Mouse (Mus musculus): ENCODE results near the gene Dgkg. TPM values are rescaled to one million over a fixed set of nuclear protein-coding genes. Genes with fewer than 3 reads are reported as not detected.

The Dgkg gene
- polyA plus RNA-seq, 1 experiment from 2014 or later, result 5.5 TPM

DNA sequence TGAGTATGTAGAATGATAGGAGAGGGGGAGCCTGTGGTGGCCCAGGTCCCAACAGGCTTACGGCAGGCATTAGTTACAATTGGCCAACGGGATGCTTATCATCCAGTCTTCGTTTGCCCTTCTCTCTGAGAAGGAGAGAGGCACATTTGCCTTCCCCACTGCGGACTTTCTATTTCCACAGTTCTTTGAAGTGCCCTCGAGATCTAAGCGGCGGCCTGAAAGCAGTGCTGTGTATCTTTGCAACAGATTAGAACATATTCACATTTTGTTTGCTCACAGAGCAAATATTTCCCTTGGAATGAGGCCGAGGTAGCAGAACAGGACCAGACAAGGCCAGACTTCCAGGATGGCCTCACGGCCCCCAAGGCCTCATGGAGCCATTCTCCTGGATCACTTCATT, 204.9 kb downstream of the Dgkg start:
- no peaks in the 10 kb centered on the region for H3K9me3 ChIP-seq (ENCODE audit: control insufficient read depth, low read length)
- H3K27me3 ChIP-seq (replicated peaks; ENCODE audit: control insufficient read depth, insufficient read depth, low read length), result no peaks in the 10 kb centered on the region
- H3K9ac ChIP-seq (ENCODE audit: low read depth, low read length), result no peak overlapping the region
- whole genome bisulfite sequencing, result 64% methylated on average over 9 of the region's 9 CpGs
- H3K4me1 ChIP-seq (ENCODE audit: control insufficient read depth, insufficient read depth, low read length), result no peaks in the 10 kb centered on the region
- no peaks in the 10 kb centered on the region for H3K36me3 ChIP-seq (ENCODE audit: control insufficient read depth, insufficient read depth, low read length)
- peak; percentile 28; the same call in 1 of the 2 replicates for ATAC-seq
- H3K27ac ChIP-seq (ENCODE audit: low read length), result no peak overlapping the region
- no peak overlapping the region for H3K4me3 ChIP-seq (ENCODE audit: low read length)
- H3K4me2 ChIP-seq (ENCODE audit: low read depth, low read length), result no peak overlapping the region

DNA sequence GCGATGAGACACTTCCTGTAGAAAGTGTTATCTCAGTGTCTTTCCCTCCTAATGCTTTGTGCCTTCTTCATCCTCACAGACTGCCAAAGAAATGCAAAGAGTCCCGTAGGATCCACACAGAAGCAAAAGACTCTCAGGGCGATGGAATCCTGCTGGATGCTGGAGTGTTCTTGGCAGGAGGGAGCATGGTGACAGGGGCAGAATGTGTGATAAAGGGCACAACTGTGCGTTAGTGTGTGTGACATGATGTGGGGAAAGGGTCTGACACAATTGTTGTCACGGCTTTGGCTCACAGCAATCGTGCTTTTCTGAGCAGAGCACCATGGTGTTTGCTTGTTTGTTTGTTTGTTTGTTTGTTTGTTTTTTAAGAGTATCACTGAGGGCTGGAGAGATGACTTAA, 208.9 kb downstream of the Dgkg start:
- Histone ChIP-seq H3K4me3 (ENCODE audit: low read length) (no peak overlapping the region), H3K4me2 (ENCODE audit: low read depth, low read length) (no peak overlapping the region), H3K27me3 (replicated peaks; ENCODE audit: control insufficient read depth, insufficient read depth, low read length) (no peaks in the 10 kb centered on the region), H3K36me3 (ENCODE audit: control insufficient read depth, insufficient read depth, low read length) (no peaks in the 10 kb centered on the region), H3K9ac (ENCODE audit: low read depth, low read length) (no peak overlapping the region), H3K9me3 (ENCODE audit: control insufficient read depth, low read length) (no peaks in the 10 kb centered on the region), H3K27ac (ENCODE audit: low read length) (no peak overlapping the region), H3K4me1 (ENCODE audit: control insufficient read depth, insufficient read depth, low read length) (no peaks in the 10 kb centered on the region)
- no peak for ATAC-seq
- 80% methylated on average over 6 of the region's 6 CpGs for WGBS

DNA sequence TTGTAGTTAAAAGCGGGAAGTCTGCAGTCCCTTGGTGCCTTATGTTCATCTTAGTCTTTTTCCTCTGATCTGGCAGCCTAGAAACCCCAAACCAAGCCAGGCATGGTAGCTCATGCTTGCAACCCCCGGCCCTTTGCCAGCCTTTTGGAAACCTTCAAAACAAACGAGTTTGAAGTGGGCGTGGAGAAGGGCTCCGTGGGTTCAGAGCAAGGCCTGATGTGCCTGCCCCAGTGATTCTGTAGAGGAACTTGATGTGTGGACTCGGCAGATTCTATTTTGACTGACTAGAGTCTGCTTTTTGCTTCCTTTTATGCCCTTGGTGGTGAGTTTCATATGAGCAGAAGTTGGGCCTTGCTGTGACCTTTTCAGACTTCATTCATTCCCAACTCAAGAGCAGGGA, 212.2 kb downstream of the Dgkg start:
- no peak for ATAC-seq
- H3K27me3 ChIP-seq (replicated peaks; ENCODE audit: control insufficient read depth, insufficient read depth, low read length), result no peaks in the 10 kb centered on the region
- H3K36me3 ChIP-seq (ENCODE audit: control insufficient read depth, insufficient read depth, low read length), result no peaks in the 10 kb centered on the region
- H3K4me1 ChIP-seq (ENCODE audit: control insufficient read depth, insufficient read depth, low read length), result peaks cover 8% of the 10 kb centered on the region
- no peak overlapping the region for H3K4me2 ChIP-seq (ENCODE audit: low read depth, low read length)
- no peaks in the 10 kb centered on the region for H3K9me3 ChIP-seq (ENCODE audit: control insufficient read depth, low read length)
- no peak overlapping the region for H3K27ac ChIP-seq (ENCODE audit: low read length)
- H3K9ac ChIP-seq (ENCODE audit: low read depth, low read length), result no peak overlapping the region
- no peak overlapping the region for H3K4me3 ChIP-seq (ENCODE audit: low read length)
- 61% methylated on average over 6 of the region's 6 CpGs for WGBS

DNA sequence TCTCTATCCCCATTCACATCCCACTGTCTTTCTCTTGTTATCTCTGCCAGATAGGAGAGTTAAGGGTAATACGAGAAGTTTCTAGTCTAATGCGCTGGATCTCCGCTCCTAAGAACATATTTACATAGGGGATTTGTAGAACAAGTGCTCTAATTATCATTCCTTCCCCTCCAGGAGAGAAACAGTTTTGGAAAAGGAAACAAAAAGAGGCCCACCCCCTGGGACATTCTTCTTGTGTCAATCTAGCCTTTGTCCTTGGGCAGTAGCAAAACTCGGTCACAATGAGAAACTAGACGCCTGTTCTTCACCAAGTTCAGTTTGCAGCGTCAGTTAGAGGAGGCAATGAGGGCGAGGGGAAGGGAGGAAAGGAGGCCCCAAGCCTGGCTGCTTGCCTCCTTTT, 214.8 kb downstream of the Dgkg start:
- Histone ChIP-seq H3K4me3 (ENCODE audit: low read length) (no peak overlapping the region), H3K27me3 (replicated peaks; ENCODE audit: control insufficient read depth, insufficient read depth, low read length) (no peaks in the 10 kb centered on the region), H3K4me2 (ENCODE audit: low read depth, low read length) (no peak overlapping the region), H3K4me1 (ENCODE audit: control insufficient read depth, insufficient read depth, low read length) (peaks cover 8% of the 10 kb centered on the region), H3K36me3 (ENCODE audit: control insufficient read depth, insufficient read depth, low read length) (no peaks in the 10 kb centered on the region), H3K27ac (ENCODE audit: low read length) (no peak overlapping the region), H3K9ac (ENCODE audit: low read depth, low read length) (no peak overlapping the region), H3K9me3 (ENCODE audit: control insufficient read depth, low read length) (no peaks in the 10 kb centered on the region)
- no peak for ATAC-seq
- 55% methylated on average over 7 of the region's 7 CpGs for WGBS

DNA sequence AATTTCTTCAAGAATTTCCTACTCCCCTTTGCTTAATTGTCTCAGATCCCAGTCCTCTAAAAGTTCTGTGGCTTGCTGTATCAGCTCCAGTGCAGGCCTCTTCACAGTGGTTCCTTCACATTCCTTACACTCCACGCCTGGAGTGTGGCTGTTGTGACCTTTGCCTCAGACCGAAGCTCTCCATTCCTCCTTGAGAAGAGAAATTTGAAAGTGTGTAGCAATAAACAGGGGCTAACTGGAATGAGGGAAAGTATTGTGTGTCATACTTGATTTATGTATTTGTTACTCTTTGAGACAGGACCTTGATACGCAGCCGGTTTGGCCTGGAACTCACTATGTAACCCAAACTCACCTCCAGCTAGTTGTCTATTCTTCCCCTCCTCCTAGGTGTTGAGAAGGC, 215.7 kb downstream of the Dgkg start:
- Histone ChIP-seq H3K27me3 (replicated peaks; ENCODE audit: control insufficient read depth, insufficient read depth, low read length) (no peaks in the 10 kb centered on the region), H3K27ac (ENCODE audit: low read length) (no peak overlapping the region), H3K4me1 (ENCODE audit: control insufficient read depth, insufficient read depth, low read length) (peaks cover 8% of the 10 kb centered on the region), H3K36me3 (ENCODE audit: control insufficient read depth, insufficient read depth, low read length) (no peaks in the 10 kb centered on the region), H3K4me3 (ENCODE audit: low read length) (no peak overlapping the region), H3K9me3 (ENCODE audit: control insufficient read depth, low read length) (no peaks in the 10 kb centered on the region), H3K9ac (ENCODE audit: low read depth, low read length) (no peak overlapping the region), H3K4me2 (ENCODE audit: low read depth, low read length) (no peak overlapping the region)
- WGBS, result 67% methylated on average over 4 of the region's 4 CpGs
- no peak for ATAC-seq

DNA sequence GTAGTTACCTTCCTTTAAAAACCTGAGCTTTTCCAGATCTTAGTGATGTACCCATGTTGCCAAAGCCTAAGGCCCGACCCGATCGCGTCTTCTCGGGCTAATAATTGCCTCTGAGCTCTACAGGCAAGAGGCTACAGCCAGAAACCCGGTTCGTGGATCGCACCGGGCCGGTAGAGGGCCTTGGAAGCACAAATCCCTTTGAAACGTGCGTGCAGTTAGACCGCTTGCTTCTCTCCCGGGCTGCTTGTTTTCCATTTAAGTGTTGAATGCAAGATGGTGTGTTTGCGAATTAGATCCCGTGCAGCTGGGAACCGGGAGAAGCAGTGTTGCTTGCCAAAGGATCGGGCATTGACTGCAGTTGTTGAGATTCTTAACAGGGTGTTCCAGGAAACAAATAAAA, 216.8 kb downstream of the Dgkg start:
- H3K4me1 ChIP-seq (ENCODE audit: control insufficient read depth, insufficient read depth, low read length), result peaks cover 8% of the 10 kb centered on the region
- H3K9ac ChIP-seq (ENCODE audit: low read depth, low read length), result peak overlapping the region; percentile 62
- no peaks in the 10 kb centered on the region for H3K9me3 ChIP-seq (ENCODE audit: control insufficient read depth, low read length)
- peak overlapping the region; percentile 55 for H3K4me3 ChIP-seq (ENCODE audit: low read length)
- H3K4me2 ChIP-seq (ENCODE audit: low read depth, low read length), result peak overlapping the region; percentile 74
- WGBS, result under 1% methylated on average over 18 of the region's 18 CpGs
- no peaks in the 10 kb centered on the region for H3K36me3 ChIP-seq (ENCODE audit: control insufficient read depth, insufficient read depth, low read length)
- no peaks in the 10 kb centered on the region for H3K27me3 ChIP-seq (replicated peaks; ENCODE audit: control insufficient read depth, insufficient read depth, low read length)
- peak overlapping the region; percentile 83 for H3K27ac ChIP-seq (ENCODE audit: low read length)
- peak; percentile 3; the same call in 1 of the 2 replicates for ATAC-seq

DNA sequence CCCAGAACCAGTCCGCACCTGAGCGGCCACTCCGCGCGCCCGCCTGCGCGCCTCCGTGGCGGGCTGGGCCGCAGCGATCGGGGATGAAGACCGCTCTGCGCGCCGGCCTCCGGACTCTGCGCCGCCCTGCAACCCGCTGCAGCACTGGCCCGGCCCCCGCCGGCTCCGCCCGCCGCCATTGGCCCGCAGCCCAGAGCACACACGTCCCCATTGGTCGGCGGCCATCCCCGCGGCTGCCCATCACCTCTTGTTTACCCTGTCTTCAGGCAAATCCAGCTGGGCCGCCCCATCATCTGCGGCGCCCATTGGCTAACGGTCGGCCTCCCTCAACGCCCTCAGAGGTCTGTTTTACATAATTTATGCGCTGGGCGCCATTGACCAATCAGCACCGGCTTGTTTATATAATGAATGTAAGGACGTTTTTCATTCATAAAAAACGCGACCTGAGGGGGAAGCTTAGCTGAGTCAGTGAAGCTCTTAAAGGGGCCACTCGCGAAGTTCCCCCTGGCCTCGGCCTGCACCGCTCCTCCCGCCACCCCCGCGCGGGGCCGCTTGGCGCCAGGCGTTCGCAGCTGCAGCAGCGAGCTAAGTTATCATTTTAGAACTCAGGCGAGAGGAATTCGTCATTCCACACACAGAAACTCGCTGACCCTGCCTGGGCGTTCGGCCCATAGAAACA, 217.4 kb downstream of the Dgkg start, which contains the start of gene Etv5:
Etv5 (minus strand) TSS at position 221 of the 679 bp plus-strand sequence.
- Histone ChIP-seq H3K9ac (ENCODE audit: low read depth, low read length) (peak within 1 kb of the TSS; percentile 73), H3K4me3 (ENCODE audit: low read length) (peak within 1 kb of the TSS; percentile 67), H3K27ac (ENCODE audit: low read length) (peak within 1 kb of the TSS; percentile 83), H3K9me3 (ENCODE audit: control insufficient read depth, low read length) (no peaks in the 10 kb centered on the region), H3K4me2 (ENCODE audit: low read depth, low read length) (peak within 1 kb of the TSS; percentile 100), H3K4me1 (ENCODE audit: control insufficient read depth, insufficient read depth, low read length) (peaks cover 8% of the 10 kb centered on the region), H3K27me3 (replicated peaks; ENCODE audit: control insufficient read depth, insufficient read depth, low read length) (no peaks in the 10 kb centered on the region), H3K36me3 (ENCODE audit: control insufficient read depth, insufficient read depth, low read length) (no peaks in the 10 kb centered on the region)
- peak; percentile 99 for ATAC-seq
- under 1% methylated on average over 62 of the region's 63 CpGs for WGBS

DNA sequence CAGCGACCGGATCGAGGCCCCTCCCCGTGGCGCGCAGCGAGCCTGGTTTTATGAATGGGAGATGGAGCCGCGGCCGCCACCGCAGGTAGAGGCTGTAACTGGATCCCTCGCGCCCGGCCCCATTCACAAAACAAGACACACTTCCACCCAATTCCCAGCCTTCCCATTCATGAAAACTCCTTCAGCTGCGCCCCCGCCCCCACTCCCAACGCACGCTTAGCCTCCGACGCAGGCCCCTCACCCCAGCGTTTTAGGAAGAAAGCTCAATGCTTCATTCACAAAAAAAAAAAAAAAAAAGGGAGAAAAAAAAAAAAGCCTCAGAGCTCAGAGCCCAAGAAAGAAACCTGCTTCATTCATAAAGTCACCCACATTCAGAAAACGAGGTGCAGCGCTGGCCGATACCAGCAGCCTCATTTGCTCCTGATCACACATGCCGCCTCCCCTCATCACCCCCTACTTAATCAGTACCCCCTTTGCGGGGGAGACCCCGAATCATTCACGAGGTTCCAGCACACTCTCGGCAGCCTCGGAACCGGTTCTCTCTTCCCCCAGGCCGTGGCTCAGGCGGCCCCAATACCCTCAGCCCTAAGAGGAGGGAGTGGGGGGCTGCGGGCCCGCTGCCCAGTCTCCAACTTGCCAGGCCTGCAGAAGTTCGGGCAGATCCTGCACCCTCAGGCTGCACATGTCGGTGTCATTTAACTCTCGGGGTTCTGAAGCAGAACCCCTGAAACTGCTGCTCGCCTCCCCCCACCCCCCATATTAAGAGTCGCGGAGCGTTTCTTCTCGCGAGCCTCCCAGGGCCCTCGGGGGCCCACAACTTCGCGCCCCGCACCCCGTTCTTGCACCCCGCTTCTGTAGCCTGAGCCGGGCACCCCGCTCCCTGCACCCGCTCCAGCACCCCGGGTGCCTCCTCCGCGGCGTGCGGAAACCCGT, 218.3 kb downstream of the Dgkg start:
- WGBS, result under 1% methylated on average over 59 of the region's 59 CpGs
- Histone ChIP-seq H3K4me3 (ENCODE audit: low read length) (peak overlapping the region; percentile 67), H3K4me1 (ENCODE audit: control insufficient read depth, insufficient read depth, low read length) (peaks cover 13% of the 10 kb centered on the region), H3K9ac (ENCODE audit: low read depth, low read length) (peak overlapping the region; percentile 73), H3K9me3 (ENCODE audit: control insufficient read depth, low read length) (no peaks in the 10 kb centered on the region), H3K36me3 (ENCODE audit: control insufficient read depth, insufficient read depth, low read length) (no peaks in the 10 kb centered on the region), H3K27me3 (replicated peaks; ENCODE audit: control insufficient read depth, insufficient read depth, low read length) (no peaks in the 10 kb centered on the region), H3K4me2 (ENCODE audit: low read depth, low read length) (peak overlapping the region; percentile 100), H3K27ac (ENCODE audit: low read length) (peak overlapping the region; percentile 58)
- peak; percentile 44 for ATAC-seq

DNA sequence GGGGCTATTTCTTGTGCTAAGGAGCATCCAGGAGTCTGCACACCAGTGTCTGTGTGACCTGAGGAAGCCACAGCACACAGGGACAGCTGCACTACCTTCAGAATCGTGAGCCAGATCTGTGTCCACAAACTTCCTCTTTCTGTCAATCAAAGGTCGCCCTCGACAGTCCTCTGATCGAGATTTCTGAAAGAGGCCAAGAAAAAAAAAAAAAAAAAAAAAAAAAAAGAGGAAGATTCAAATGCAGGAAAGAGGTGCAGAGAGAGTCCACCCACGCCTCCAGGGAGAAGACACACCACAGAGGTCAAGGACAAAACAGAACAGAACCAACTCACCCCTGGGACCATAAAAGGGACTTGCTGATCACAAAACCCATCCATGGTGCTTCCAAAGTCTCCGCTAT, 220.9 kb downstream of the Dgkg start:
- Histone ChIP-seq H3K27me3 (replicated peaks; ENCODE audit: control insufficient read depth, insufficient read depth, low read length) (no peaks in the 10 kb centered on the region), H3K9me3 (ENCODE audit: control insufficient read depth, low read length) (no peaks in the 10 kb centered on the region), H3K4me3 (ENCODE audit: low read length) (no peak overlapping the region), H3K4me2 (ENCODE audit: low read depth, low read length) (no peak overlapping the region), H3K9ac (ENCODE audit: low read depth, low read length) (no peak overlapping the region), H3K36me3 (ENCODE audit: control insufficient read depth, insufficient read depth, low read length) (no peaks in the 10 kb centered on the region), H3K27ac (ENCODE audit: low read length) (no peak overlapping the region), H3K4me1 (ENCODE audit: control insufficient read depth, insufficient read depth, low read length) (peaks cover 13% of the 10 kb centered on the region)
- ATAC-seq, result no peak
- 64% methylated on average over 6 of the region's 6 CpGs for WGBS

Measured in intestine, embryonic 16.5 days (tissue).